Mouse (Mus musculus): ENCODE data around the gene Dram2. TPM values are rescaled to one million over a fixed set of nuclear protein-coding genes. Genes with fewer than 3 reads are reported as not detected.

Gene Dram2
- polyA plus RNA-seq, 1 experiment from 2014 or later: 111 TPM

DNA sequence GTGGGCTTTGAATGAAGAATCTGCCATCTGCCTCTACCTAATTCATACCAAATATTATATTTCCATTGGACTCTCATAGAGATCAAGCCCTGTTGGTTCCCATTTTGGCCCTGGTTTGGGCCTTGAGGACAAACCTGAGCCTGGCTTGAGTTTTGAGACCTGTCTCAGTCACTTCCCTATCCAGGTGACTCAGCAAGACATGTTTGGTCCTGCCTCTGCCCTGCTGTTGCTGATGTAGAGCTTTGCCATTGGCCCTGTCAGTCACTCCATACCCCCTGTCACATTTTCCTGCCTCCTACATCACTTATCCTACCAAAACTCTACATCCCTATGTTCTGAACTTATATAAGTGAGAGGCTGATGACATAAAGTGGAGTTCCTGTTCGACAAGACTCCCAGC is 70.5 kb downstream of the Dram2 start:
- no peaks in the 10 kb centered on the region for H3K9me3 ChIP-seq (replicated peaks; ENCODE audit: low read length)
- no peaks in the 10 kb centered on the region for H3K27me3 ChIP-seq (ENCODE audit: insufficient read depth, low read length)
- H3K36me3 ChIP-seq (ENCODE audit: insufficient read depth, low read length): no peaks in the 10 kb centered on the region
- no peak overlapping the region for H3K9ac ChIP-seq (ENCODE audit: low read depth, low read length)
- no peak for DNase-seq (ENCODE audit: low spot score)
- H3K4me3 ChIP-seq (replicated peaks; ENCODE audit: low read depth, low read length): no peak overlapping the region
- H3K4me1 ChIP-seq (replicated peaks; ENCODE audit: insufficient read depth, low read length): no peaks in the 10 kb centered on the region
- no peak overlapping the region for H3K27ac ChIP-seq
- H3K4me2 ChIP-seq (ENCODE audit: low read length): no peak overlapping the region
- WGBS: 87% methylated on average over 1 of the region's 1 CpGs
- no peak for TF ChIP-seq CTCF (IDR thresholded peaks at IDR 0.05; ENCODE audit: low read depth)
- ATAC-seq (replicated peaks; ENCODE audit: low FRiP score, low read depth): no peak

Other genes with a start within 250 kb of the Dram2 start
- gene Chil6, start 141.6 kb upstream of the Dram2 start, polyA plus RNA-seq (2015; fragmentation: Nextera tagmentation; extraction: Ambion mirVana): not detected in 2 replicates
- 9.4 and 10.5 TPM in 2 replicates for gene Dennd2d, start 65.4 kb upstream of the Dram2 start, polyA plus RNA-seq (2015; fragmentation: Nextera tagmentation; extraction: Ambion mirVana)
- 57.0 and 60.9 TPM in 2 replicates for gene Cept1, start within 50 bp of the Dram2 start, polyA plus RNA-seq (2015; fragmentation: Nextera tagmentation; extraction: Ambion mirVana)
- gene Lrif1, start 137.2 kb downstream of the Dram2 start, polyA plus RNA-seq (2015; fragmentation: Nextera tagmentation; extraction: Ambion mirVana): 17.8 and 20.2 TPM in 2 replicates
- gene Cd53, start 242.4 kb downstream of the Dram2 start, polyA plus RNA-seq (2015; fragmentation: Nextera tagmentation; extraction: Ambion mirVana): 6.5 and 7.6 TPM in 2 replicates

Data from kidney, postnatal 0 days (tissue).